ENCODE assay signal across 9 mouse cellular contexts in genomic region chr7:89841670-89842403, GRCm38 (mm10).
DNase-seq lines count a peak whose midpoint lies in the region; ATAC-seq and TF ChIP-seq lines count a peak whose summit lies in the region.
"Had no signal": no experiment of that assay in that cellular context is flagged by ENCODE, and none has a peak within 500 bp of the region (broad histone marks: within the 10 kb centered on the region; RNA-seq: fewer than 3 reads in every experiment).

No protein-coding gene starts in this region.

- ATAC-seq in forebrain, embryonic 15.5 days (replicated peaks) = peak; percentile 86
- ATAC-seq in lung, embryonic 14.5 days (ENCODE audit: insufficient read depth) = peak; percentile 67

- no peaks in the 10 kb centered on the region for H3K36me3 ChIP-seq in forebrain, embryonic 15.5 days
- H3K36me3 ChIP-seq in lung, embryonic 14.5 days (ENCODE audit: insufficient read depth) = no peaks in the 10 kb centered on the region
- no peaks in the 10 kb centered on the region for H3K36me3 ChIP-seq in thymus, adult 2 months (ENCODE audit: control insufficient read depth, insufficient read depth, low read length)
- H3K36me3 ChIP-seq: heart, embryonic 15.5 days had no signal

- H3K27me3 ChIP-seq in forebrain, embryonic 15.5 days = no peaks in the 10 kb centered on the region
- no peaks in the 10 kb centered on the region for H3K27me3 ChIP-seq in lung, embryonic 14.5 days (ENCODE audit: insufficient read depth, low read length)
- H3K27me3 ChIP-seq in thymus, adult 2 months (ENCODE audit: control insufficient read depth, insufficient read depth, low read length) = no peaks in the 10 kb centered on the region
- H3K27me3 ChIP-seq: heart, embryonic 15.5 days had no signal

- WGBS in forebrain, embryonic 15.5 days = 36% methylated on average over 15 of the region's 15 CpGs
- 27% methylated on average over 15 of the region's 15 CpGs for WGBS in large intestine, adult 2 months
- 30% methylated on average over 15 of the region's 15 CpGs for WGBS in lung, embryonic 14.5 days
- WGBS in thymus, adult 2 months = 27% methylated on average over 15 of the region's 15 CpGs

- intact Hi-C loops in heart, postnatal 36 days (cut with DNase I) = loop anchor here (1.0 kb wide), 1 partner anchor 342 kb away; no protein-coding TSS in a partner anchor

- H3K27ac ChIP-seq in forebrain, embryonic 15.5 days (replicated peaks) = no peak overlapping the region
- H3K27ac ChIP-seq in lung, embryonic 14.5 days (ENCODE audit: low read depth) = no peak overlapping the region
- H3K27ac ChIP-seq in thymus, adult 2 months (ENCODE audit: control insufficient read depth, insufficient read depth, low read length) = no peak overlapping the region
- H3K27ac ChIP-seq: heart, embryonic 15.5 days had no signal

- H3K9ac ChIP-seq in forebrain, embryonic 15.5 days (replicated peaks) = no peak overlapping the region
- no peak overlapping the region for H3K9ac ChIP-seq in lung, embryonic 14.5 days
- H3K9ac ChIP-seq: heart, embryonic 15.5 days had no signal

- no peaks in the 10 kb centered on the region for H3K9me3 ChIP-seq in forebrain, embryonic 15.5 days
- H3K9me3 ChIP-seq in lung, embryonic 14.5 days (ENCODE audit: low read depth, low read length) = no peaks in the 10 kb centered on the region
- H3K9me3 ChIP-seq: heart, embryonic 15.5 days had no signal

- TF ChIP-seq POLR2A in thymus, adult 2 months (IDR thresholded peaks at IDR 0.05; ENCODE audit: control insufficient read depth, extremely low read depth, insufficient read depth, low read length, poor library complexity) = no peak

- H3K4me1 ChIP-seq in forebrain, embryonic 15.5 days = no peaks in the 10 kb centered on the region
- H3K4me1 ChIP-seq in lung, embryonic 14.5 days (ENCODE audit: insufficient read depth) = no peaks in the 10 kb centered on the region; the same call in 1 of the 2 replicates
- H3K4me1 ChIP-seq in thymus, adult 2 months (replicated peaks; ENCODE audit: control insufficient read depth, insufficient read depth, low read length) = no peaks in the 10 kb centered on the region

- no peak overlapping the region for H3K4me2 ChIP-seq in forebrain, embryonic 15.5 days (replicated peaks)
- no peak overlapping the region for H3K4me2 ChIP-seq in lung, embryonic 14.5 days
- H3K4me2 ChIP-seq: heart, embryonic 15.5 days had no signal

- peak; percentile 74 for DNase-seq in ES-CJ7 (ENCODE audit: low read depth, low spot score)
- DNase-seq in c-Kit-positive CD71-positive TER-119-positive erythroid progenitor cells, embryonic 14.5 days (ENCODE audit: low spot score) = peak; percentile 53
- DNase-seq in heart, postnatal 36 days = peak; percentile 82 to 83
- peak; percentile 93 for DNase-seq in large intestine, adult 2 months (ENCODE audit: low read depth, low spot score)
- DNase-seq in lung, embryonic 14.5 days = peak; percentile 98
- DNase-seq in ovary, adult 18-20 months (ENCODE audit: low spot score) = peak; percentile 68
- peak; percentile 65 for DNase-seq in thymus, adult 2 months

- TF ChIP-seq CTCF in lung, embryonic 14.5 days (IDR thresholded peaks at IDR 0.05; ENCODE audit: low read depth) = peak; percentile 89
- no peak for TF ChIP-seq CTCF in thymus, adult 2 months (IDR thresholded peaks at IDR 0.05; ENCODE audit: borderline replicate concordance, control insufficient read depth, extremely low read depth, insufficient read depth, low read length, poor library complexity)

- no peak overlapping the region for H3K4me3 ChIP-seq in forebrain, embryonic 15.5 days
- no peak overlapping the region for H3K4me3 ChIP-seq in lung, embryonic 14.5 days (ENCODE audit: low read depth, low read length)
- no peak overlapping the region for H3K4me3 ChIP-seq in thymus, adult 2 months (ENCODE audit: control insufficient read depth, insufficient read depth, low read length)
- H3K4me3 ChIP-seq: heart, embryonic 15.5 days had no signal
